Mouse (Mus musculus) erythroblast, embryonic 14.5 days (primary cell): ENCODE results near the gene Fam25c.

ENCODE experiments used
- GATA1 ChIP-seq: IDR thresholded peaks from 2 replicates; pipeline ENCODE4 v1.6.1; 2012; ENCODE audit warnings: low read length, inconsistent platforms, mixed read lengths
- TAL1 ChIP-seq: IDR thresholded peaks from 3 replicates; pipeline ENCODE4 v1.6.1; 2012; ENCODE audit warnings: low read length, inconsistent platforms, mixed read lengths

- TF ChIP-seq TAL1 = no peak
- TF ChIP-seq GATA1 = no peak
These were observed at the start of gene Fam25c for GRCm38 (mm10) chr14:34355301-34355700.
